Mouse (Mus musculus): ENCODE measurements around the gene 1700047I17Rik2.
"Not testable (repeated sequence)": the region's sequence is repeated elsewhere in the genome, so short reads cannot be mapped to it uniquely, and the experiment has no call there.

1700047I17Rik2 gene

DNA sequence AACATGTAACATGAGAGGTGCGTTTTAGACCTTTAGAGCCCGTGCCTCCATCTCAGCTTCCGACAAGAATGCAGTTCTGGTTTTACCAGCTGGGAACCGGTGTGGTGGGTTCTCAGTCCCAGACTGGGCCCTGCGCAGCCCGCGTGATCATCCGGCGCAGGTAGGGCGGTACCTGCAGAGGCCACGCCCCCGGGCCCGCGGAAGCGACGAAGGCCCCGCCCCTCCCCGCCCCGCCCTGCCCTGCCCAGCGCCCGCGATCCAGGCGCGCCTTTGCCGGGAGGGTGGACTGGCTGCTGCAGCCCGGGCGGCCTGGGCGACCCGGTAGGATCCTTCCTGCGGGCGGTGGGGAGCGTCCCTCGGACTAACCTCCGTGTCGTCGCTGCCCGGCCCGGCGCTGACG, at the start of gene 1700047I17Rik2:
1700047I17Rik2 (plus strand) TSS at position 287 of the 400 bp plus-strand sequence.
- not testable (repeated sequence) for DNase-seq (ENCODE audit: low spot score)

DNA sequence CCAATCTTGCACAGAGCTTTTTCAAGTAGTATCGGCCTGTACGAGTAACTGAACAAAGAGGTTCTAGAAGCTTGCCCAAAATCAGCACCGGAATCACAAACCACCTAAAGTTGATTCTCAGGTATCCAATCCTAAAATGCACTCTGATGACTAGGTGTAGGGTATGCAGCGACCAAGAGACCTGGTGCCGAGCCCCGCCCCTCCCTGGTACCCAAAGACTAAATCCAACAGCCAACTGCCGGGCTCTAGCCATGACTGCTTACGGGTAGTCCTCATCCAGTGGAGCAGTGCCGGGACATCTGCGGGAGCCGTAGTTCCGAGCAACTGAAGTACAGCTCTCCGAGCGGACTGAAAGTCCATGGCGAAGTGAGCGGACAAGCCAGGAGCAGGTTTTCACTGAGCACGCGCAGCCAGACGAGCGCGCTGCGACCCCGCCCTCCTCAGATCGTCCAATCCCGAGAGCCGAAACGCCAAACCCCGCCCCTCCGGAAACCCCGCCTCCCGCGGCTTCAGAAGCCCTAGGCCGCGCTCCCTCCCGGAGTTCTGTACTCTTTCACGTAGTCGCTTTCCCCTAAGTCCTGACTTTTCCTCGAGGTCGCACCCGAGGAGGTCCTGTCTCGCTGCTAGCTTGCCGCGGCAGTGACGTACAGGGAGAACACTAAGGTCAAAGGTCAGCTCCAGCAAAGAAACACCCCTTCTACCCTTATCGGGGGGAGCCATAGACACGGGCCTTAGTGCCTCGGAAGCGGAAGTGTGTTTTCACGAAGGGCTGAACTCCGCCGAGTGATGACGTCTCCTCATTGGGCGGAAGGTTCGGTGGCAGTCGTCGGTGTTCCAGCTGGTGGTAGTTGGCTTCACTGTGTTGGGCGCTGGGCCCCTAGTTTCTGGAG, 44.6 kb upstream of the 1700047I17Rik2 start, which contains the start of gene Srp54b:
Srp54b (plus strand) TSS at position 546 of the 890 bp plus-strand sequence.
- DNase-seq (ENCODE audit: low spot score) = not testable (repeated sequence)

DNA sequence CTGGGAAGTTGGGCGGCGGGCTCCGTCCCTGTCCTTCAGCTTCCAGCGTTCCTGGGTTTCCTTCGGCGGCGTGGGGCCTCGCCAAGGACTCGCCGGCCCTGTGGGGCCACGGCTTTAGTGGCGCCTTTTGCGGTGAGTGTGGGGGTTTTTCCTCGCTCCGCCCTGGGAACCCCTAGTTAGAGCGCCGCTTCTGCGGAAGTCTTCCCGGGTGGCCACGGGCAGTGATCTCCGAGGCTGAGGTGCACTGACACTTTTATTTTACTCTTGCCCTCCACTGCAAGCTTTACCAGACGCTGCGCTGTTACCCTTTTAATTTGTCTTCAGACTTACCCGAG, 44.0 kb upstream of the 1700047I17Rik2 start:
- not testable (repeated sequence) for DNase-seq (ENCODE audit: low spot score)

DNA sequence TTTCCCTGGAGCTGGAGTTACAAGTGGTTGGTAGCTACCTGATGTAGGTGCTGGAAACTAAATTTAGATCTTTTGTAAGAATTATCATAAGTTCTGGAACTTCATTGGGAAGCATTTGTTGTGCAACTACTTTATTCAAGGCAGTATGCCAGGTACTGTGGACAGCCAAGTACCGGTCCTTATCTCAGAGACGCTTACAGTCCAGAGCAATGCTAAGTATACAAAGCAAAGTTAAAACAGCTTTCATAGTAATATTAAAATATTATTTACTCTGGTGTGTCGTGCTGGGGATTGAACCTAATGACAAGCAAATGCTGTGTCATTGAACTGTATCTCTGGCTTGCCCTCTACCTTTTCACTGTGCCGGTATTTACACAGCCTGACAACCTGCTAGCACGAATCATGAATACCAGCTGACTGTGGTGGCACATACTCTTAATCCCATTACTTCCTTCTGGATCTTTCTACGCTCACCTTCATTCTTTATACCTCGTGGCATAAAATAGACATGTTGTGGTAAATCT, 32.3 kb upstream of the 1700047I17Rik2 start:
- not testable (repeated sequence) for DNase-seq (ENCODE audit: low spot score)

DNA sequence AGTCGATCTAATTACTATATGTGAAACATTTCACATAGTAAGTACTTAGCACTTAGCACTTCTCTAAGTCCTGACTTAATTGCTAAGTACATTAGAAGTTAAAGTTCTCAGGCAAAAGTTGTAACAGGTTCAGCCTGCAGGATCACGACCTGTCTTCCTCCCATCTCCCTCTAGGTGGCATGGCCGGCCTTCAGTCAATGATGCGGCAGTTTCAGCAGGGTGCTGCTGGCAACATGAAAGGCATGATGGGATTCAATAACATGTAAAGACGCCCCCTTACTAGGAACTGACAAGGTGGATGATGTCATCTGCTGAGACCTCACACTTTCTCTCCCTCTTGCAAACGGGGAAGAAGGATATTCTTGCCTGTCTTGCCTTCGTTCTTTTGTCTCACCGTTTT, 11.7 kb upstream of the 1700047I17Rik2 start:
- not testable (repeated sequence) for DNase-seq (ENCODE audit: low spot score)

DNA sequence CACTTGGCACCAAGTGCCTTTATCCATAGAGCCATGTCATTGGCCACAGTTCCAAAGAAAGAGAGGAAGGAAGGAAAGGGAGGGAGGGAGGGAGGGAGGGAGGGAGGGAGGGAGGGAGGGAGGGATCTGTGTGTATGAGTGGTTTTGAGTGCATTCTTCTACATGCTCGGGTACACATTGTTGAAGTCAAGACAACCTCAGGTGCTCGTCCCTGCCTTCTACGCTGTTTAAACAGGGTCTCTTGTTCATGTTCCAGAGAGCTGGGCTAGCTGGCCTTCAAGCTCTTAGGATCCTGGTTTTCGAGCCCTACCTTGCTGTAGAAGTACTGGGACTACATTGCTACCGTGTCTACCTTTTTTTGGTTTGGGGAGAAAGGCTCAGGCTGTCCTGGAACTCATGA, 10.3 kb upstream of the 1700047I17Rik2 start:
- not testable (repeated sequence) for DNase-seq (ENCODE audit: low spot score)

DNA sequence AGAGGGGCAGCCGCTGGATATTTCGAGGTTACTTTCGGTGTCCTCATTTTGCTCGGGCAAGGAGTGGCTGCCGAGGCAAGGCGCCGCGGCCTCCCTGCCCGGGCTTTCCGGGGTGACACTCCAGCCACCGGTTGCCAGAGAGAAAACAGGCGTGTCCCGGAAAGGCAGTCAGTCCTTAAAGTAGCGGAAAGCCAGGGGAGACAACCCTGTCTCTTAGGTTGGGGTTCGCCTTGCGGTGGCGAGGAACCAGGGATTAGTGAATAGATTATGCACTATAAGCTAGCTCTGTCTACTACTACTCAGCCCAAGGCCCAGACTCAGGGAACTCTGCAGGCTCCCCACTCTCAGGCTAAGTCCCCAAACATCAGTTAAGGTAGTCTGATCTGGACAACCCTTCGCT, 407 bp downstream of the 1700047I17Rik2 start:
- DNase-seq (ENCODE audit: low spot score) = not testable (repeated sequence)

DNA sequence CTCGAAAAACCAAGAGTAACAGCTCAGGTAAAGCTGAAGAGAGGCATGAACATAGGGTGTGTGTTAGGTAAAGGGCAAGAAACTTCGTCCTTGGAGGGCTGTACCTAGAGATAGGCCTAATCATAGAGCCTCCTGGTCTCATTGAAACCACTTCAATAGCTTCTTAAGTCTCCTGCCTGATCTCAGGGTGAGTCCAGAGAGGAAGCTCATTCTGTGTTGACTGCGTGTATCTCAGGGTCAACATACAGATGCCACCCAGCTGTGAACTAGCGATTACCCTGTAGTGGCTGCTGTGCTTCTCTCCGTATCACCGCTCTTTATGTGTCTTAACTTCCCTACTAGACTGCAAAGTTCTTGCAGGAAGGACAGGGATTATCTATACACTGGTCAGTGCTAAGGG, 13.6 kb downstream of the 1700047I17Rik2 start:
- not testable (repeated sequence) for DNase-seq (ENCODE audit: low spot score)

DNA sequence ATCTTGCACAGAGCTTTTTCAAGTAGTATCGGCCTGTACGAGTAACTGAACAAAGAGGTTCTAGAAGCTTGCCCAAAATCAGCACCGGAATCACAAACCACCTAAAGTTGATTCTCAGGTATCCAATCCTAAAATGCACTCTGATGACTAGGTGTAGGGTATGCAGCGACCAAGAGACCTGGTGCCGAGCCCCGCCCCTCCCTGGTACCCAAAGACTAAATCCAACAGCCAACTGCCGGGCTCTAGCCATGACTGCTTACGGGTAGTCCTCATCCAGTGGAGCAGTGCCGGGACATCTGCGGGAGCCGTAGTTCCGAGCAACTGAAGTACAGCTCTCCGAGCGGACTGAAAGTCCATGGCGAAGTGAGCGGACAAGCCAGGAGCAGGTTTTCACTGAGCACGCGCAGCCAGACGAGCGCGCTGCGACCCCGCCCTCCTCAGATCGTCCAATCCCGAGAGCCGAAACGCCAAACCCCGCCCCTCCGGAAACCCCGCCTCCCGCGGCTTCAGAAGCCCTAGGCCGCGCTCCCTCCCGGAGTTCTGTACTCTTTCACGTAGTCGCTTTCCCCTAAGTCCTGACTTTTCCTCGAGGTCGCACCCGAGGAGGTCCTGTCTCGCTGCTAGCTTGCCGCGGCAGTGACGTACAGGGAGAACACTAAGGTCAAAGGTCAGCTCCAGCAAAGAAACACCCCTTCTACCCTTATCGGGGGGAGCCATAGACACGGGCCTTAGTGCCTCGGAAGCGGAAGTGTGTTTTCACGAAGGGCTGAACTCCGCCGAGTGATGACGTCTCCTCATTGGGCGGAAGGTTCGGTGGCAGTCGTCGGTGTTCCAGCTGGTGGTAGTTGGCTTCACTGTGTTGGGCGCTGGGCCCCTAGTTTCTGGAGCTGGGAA, 30.5 kb downstream of the 1700047I17Rik2 start, which contains the start of gene Srp54c:
Srp54c (plus strand) TSS at position 543 of the 894 bp plus-strand sequence.
- DNase-seq (ENCODE audit: low spot score) = not testable (repeated sequence)

DNA sequence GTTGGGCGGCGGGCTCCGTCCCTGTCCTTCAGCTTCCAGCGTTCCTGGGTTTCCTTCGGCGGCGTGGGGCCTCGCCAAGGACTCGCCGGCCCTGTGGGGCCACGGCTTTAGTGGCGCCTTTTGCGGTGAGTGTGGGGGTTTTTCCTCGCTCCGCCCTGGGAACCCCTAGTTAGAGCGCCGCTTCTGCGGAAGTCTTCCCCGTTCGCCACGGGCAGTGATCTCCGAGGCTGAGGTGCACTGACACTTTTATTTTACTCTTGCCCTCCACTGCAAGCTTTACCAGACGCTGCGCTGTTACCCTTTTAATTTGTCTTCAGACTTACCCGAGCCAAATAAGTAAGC, 31.1 kb downstream of the 1700047I17Rik2 start:
- DNase-seq (ENCODE audit: low spot score) = not testable (repeated sequence)

DNA sequence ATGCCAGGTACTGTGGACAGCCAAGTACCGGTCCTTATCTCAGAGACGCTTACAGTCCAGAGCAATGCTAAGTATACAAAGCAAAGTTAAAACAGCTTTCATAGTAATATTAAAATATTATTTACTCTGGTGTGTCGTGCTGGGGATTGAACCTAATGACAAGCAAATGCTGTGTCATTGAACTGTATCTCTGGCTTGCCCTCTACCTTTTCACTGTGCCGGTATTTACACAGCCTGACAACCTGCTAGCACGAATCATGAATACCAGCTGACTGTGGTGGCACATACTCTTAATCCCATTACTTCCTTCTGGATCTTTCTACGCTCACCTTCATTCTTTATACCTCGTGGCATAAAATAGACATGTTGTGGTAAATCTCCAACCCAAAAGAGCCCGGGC, 42.9 kb downstream of the 1700047I17Rik2 start:
- not testable (repeated sequence) for DNase-seq (ENCODE audit: low spot score)

DNA sequence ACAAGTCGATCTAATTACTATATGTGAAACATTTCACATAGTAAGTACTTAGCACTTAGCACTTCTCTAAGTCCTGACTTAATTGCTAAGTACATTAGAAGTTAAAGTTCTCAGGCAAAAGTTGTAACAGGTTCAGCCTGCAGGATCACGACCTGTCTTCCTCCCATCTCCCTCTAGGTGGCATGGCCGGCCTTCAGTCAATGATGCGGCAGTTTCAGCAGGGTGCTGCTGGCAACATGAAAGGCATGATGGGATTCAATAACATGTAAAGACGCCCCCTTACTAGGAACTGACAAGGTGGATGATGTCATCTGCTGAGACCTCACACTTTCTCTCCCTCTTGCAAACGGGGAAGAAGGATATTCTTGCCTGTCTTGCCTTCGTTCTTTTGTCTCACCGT, 62.6 kb downstream of the 1700047I17Rik2 start:
- not testable (repeated sequence) for DNase-seq (ENCODE audit: low spot score)

DNA sequence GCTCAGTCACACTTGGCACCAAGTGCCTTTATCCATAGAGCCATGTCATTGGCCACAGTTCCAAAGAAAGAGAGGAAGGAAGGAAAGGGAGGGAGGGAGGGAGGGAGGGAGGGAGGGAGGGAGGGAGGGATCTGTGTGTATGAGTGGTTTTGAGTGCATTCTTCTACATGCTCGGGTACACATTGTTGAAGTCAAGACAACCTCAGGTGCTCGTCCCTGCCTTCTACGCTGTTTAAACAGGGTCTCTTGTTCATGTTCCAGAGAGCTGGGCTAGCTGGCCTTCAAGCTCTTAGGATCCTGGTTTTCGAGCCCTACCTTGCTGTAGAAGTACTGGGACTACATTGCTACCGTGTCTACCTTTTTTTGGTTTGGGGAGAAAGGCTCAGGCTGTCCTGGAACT, 64.0 kb downstream of the 1700047I17Rik2 start:
- not testable (repeated sequence) for DNase-seq (ENCODE audit: low spot score)
